In the genomic region with DNA sequence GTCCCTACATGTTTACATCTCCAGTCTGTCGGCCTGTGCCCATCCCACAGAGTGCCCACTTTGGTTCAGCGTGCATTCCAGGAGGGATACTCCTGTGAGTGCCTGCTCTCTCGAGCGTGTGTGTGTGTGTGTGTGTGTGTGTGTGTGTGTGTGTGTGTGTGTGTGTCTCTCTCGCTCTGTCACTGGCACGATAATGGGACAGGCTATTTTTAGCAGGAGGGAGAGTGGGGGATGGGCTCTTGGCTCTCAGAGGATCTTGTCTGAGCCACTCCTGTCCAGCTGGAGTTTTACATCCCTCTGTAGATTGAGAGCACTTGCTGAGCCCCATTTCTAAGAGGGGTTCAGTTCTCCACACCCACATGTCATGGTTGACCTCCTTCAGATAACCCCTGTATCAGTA, we compare ENCODE assay signal across 10 mouse cellular contexts. TPM values are rescaled to one million over a fixed set of nuclear protein-coding genes. Genes with fewer than 3 reads are reported as not detected.
DNase-seq lines count a peak whose midpoint lies in the region; ATAC-seq and TF ChIP-seq lines count a peak whose summit lies in the region.
"Had no signal": no experiment of that assay in that cellular context is flagged by ENCODE, and none has a peak within 500 bp of the region (broad histone marks: within the 10 kb centered on the region; RNA-seq: fewer than 3 reads in every experiment).

No protein-coding gene starts in this region.

- peak overlapping the region; percentile 3 for H3K4me3 ChIP-seq in cerebellum, adult 2 months (replicated peaks; ENCODE audit: insufficient read depth, low read depth, low read length)
- no peak overlapping the region for H3K4me3 ChIP-seq in lung, postnatal 0 days (ENCODE audit: low read depth, low read length)
- H3K4me3 ChIP-seq: erythroblast, embryonic 14.5 days; midbrain, embryonic 12.5 days had no signal

- ATAC-seq in cerebellum, adult (ENCODE audit: insufficient number of reproducible peaks, low FRiP score, low TSS enrichment) = no peak
- peak; percentile 67 for ATAC-seq in lung, postnatal 0 days
- ATAC-seq in CD4-positive, CD25-positive, alpha-beta regulatory T cell, adult 4 months = no peak

- peaks cover 19% of the 10 kb centered on the region for H3K36me3 ChIP-seq in lung, postnatal 0 days (ENCODE audit: insufficient read depth, low read length)

- no peak for TF ChIP-seq EP300 in lung, postnatal 0 days (IDR thresholded peaks at IDR 0.05)

- no peaks in the 10 kb centered on the region for H3K27me3 ChIP-seq in cerebellum, adult 2 months (ENCODE audit: control insufficient read depth, insufficient read depth, low read length)
- H3K27me3 ChIP-seq in lung, postnatal 0 days (replicated peaks; ENCODE audit: insufficient read depth, low read length) = no peaks in the 10 kb centered on the region
- H3K27me3 ChIP-seq: midbrain, embryonic 12.5 days had no signal

- 4% methylated on average over 6 of the region's 6 CpGs for WGBS in cerebellum, adult 2 months
- 17% methylated on average over 6 of the region's 6 CpGs for WGBS in lung, postnatal 0 days

- no peak overlapping the region for H3K4me2 ChIP-seq in lung, postnatal 0 days (replicated peaks; ENCODE audit: low read depth, low read length)
- H3K4me2 ChIP-seq: midbrain, embryonic 12.5 days had no signal

- TF ChIP-seq POLR2A in cerebellum, adult 2 months (IDR thresholded peaks at IDR 0.05; ENCODE audit: borderline replicate concordance, insufficient read depth, low read length) = no peak

- TF ChIP-seq CTCF in cerebellum, adult 2 months (IDR thresholded peaks at IDR 0.05; ENCODE audit: borderline replicate concordance, insufficient read depth, low read depth, low read length) = no peak
- TF ChIP-seq CTCF in lung, postnatal 0 days (IDR thresholded peaks at IDR 0.05) = no peak

- 0 out of 2 replicates have a peak overlapping the region, but pooled peaks have one; percentile 4 for H3K27ac ChIP-seq in cerebellum, adult 2 months (ENCODE audit: insufficient read depth, low read length)
- peak overlapping the region; percentile 47; the same call in 1 of the 2 replicates for H3K27ac ChIP-seq in lung, postnatal 0 days (ENCODE audit: low read length)

- no peak overlapping the region for H3K9ac ChIP-seq in lung, postnatal 0 days (replicated peaks; ENCODE audit: low read depth)
- H3K9ac ChIP-seq: midbrain, embryonic 12.5 days had no signal

- intact Hi-C loops in heart, postnatal 36 days (cut with DNase I) = no loop called here

- peaks cover 29% of the 10 kb centered on the region for H3K4me1 ChIP-seq in cerebellum, adult 2 months (ENCODE audit: control insufficient read depth, insufficient read depth, low read length)
- H3K4me1 ChIP-seq in lung, postnatal 0 days (ENCODE audit: insufficient read depth, low read depth, low read length) = peaks cover 2% of the 10 kb centered on the region; the same call in 1 of the 2 replicates

- peak; percentile 52 to 62 for DNase-seq in cerebellum, adult 2 months
- peak; percentile 32 for DNase-seq in urinary bladder, postnatal 14 days (ENCODE audit: low spot score)
- no peak for DNase-seq in urinary bladder, adult 18-20 months (ENCODE audit: low spot score in 2 of 2)
- DNase-seq in heart, postnatal 36 days = peak; percentile 59 to 67
- DNase-seq in lung, postnatal 0 days (ENCODE audit: low spot score) = peak; percentile 84
- DNase-seq in urinary bladder, postnatal 36 days (ENCODE audit: low spot score in 2 of 2) = no peak

- no peaks in the 10 kb centered on the region for H3K9me3 ChIP-seq in lung, postnatal 0 days (ENCODE audit: low read length)

RNA-seq across cellular contexts. Expression of a gene that starts 6.6 kb away (rescaled TPM):
- 68.4 and 69.3 TPM in 2 replicates for polyA plus RNA-seq in cerebellum, adult 2 months (2012; rRNA removed)
- total RNA-seq in heart, postnatal 36 days (2021) = 10 to 100 TPM; 67.0 to 68.8 TPM
- polyA plus RNA-seq in lung, postnatal 0 days (2015; fragmentation: Nextera tagmentation; extraction: Ambion mirVana) = 3.0 and 3.5 TPM in 2 replicates
- 10 to 100 TPM in 1 of 2 experiments, 1 to 10 TPM in 1; 8.0 to 14.1 TPM for polyA plus RNA-seq in CD4-positive, CD25-positive, alpha-beta regulatory T cell, adult 4 months (2017; shearing (Covaris generic))

RNA-seq across cellular contexts. Expression of a gene that starts 15.8 kb away (rescaled TPM):
- polyA plus RNA-seq in cerebellum, adult 2 months (2012; rRNA removed) = 70.2 and 72.2 TPM in 2 replicates
- total RNA-seq in heart, postnatal 36 days (2021) = 100 to 1,000 TPM; 146 TPM
- polyA plus RNA-seq in lung, postnatal 0 days (2015; fragmentation: Nextera tagmentation; extraction: Ambion mirVana) = 59.1 and 63.8 TPM in 2 replicates
- polyA plus RNA-seq in CD4-positive, CD25-positive, alpha-beta regulatory T cell, adult 4 months (2017; shearing (Covaris generic)) = 10 to 100 TPM; 63.5 to 80.3 TPM
- polyA plus RNA-seq: erythroblast, embryonic 14.5 days had no signal

RNA-seq across cellular contexts. Expression of a gene that starts 30.5 kb away (rescaled TPM):
- 54.3 and 59.5 TPM in 2 replicates for polyA plus RNA-seq in cerebellum, adult 2 months (2012; rRNA removed)
- 1 to 10 TPM; 5.2 to 7.4 TPM for total RNA-seq in heart, postnatal 36 days (2021)
- polyA plus RNA-seq in lung, postnatal 0 days (2015; fragmentation: Nextera tagmentation; extraction: Ambion mirVana) = 10.5 TPM in 2 replicates
- 1 to 10 TPM; 2.9 to 4.6 TPM for polyA plus RNA-seq in CD4-positive, CD25-positive, alpha-beta regulatory T cell, adult 4 months (2017; shearing (Covaris generic))

RNA-seq across cellular contexts. Expression of a gene that starts 33.4 kb away (rescaled TPM):
- polyA plus RNA-seq in cerebellum, adult 2 months (2012; rRNA removed) = 291 and 295 TPM in 2 replicates
- total RNA-seq in heart, postnatal 36 days (2021) = 100 to 1,000 TPM; 141 to 151 TPM
- 350 and 419 TPM in 2 replicates for polyA plus RNA-seq in lung, postnatal 0 days (2015; fragmentation: Nextera tagmentation; extraction: Ambion mirVana)
- polyA plus RNA-seq in CD4-positive, CD25-positive, alpha-beta regulatory T cell, adult 4 months (2017; shearing (Covaris generic)) = 100 to 1,000 TPM; 453 to 558 TPM

RNA-seq across cellular contexts. Expression of a gene that starts 40.3 kb away (rescaled TPM):
- polyA plus RNA-seq in cerebellum, adult 2 months (2012; rRNA removed) = 4.1 and 5.4 TPM in 2 replicates
- 1 to 10 TPM in 1 of 2 experiments, under 1 TPM in 1; 0.95 to 2.4 TPM for total RNA-seq in heart, postnatal 36 days (2021)
- polyA plus RNA-seq in lung, postnatal 0 days (2015; fragmentation: Nextera tagmentation; extraction: Ambion mirVana) = 3.5 and 4.1 TPM in 2 replicates
- polyA plus RNA-seq in CD4-positive, CD25-positive, alpha-beta regulatory T cell, adult 4 months (2017; shearing (Covaris generic)) = under 1 TPM; 0.43 to 0.78 TPM

Comparison
In these comparisons a context has a peak if more than half of its experiments do, and no peak if none do; other contexts are left out.
1. DNase-seq: peak in cerebellum, adult 2 months (2 of 2), urinary bladder, postnatal 14 days (single experiment), heart, postnatal 36 days (2 of 2) and lung, postnatal 0 days (single experiment); none in urinary bladder, adult 18-20 months (0 of 2) and urinary bladder, postnatal 36 days (0 of 2).